8 mouse cellular contexts compared by ENCODE assay signal in genomic region chr7:25377100-25377700, GRCm38 (mm10). TPM values are rescaled to one million over a fixed set of nuclear protein-coding genes. Genes with fewer than 3 reads are reported as not detected.
DNase-seq lines count a peak whose midpoint lies in the region; ATAC-seq and TF ChIP-seq lines count a peak whose summit lies in the region.
"Had no signal": no experiment of that assay in that cellular context is flagged by ENCODE, and none has a peak within 500 bp of the region (broad histone marks: within the 10 kb centered on the region; RNA-seq: fewer than 3 reads in every experiment).

No protein-coding gene starts in this region.

- peaks cover 29% of the 10 kb centered on the region for H3K4me1 ChIP-seq in lung, embryonic 15.5 days
- H3K4me1 ChIP-seq in lung, adult 2 months (ENCODE audit: control insufficient read depth, insufficient read depth, low read length): peaks cover 5% of the 10 kb centered on the region; the same call in 1 of the 2 replicates
- peaks cover 39% of the 10 kb centered on the region for H3K4me1 ChIP-seq in embryonic facial prominence, embryonic 10.5 days
- no peaks in the 10 kb centered on the region for H3K4me1 ChIP-seq in intestine, postnatal 0 days (replicated peaks; ENCODE audit: control insufficient read depth, insufficient read depth, low read length)
- H3K4me1 ChIP-seq in small intestine, adult 2 months (ENCODE audit: control insufficient read depth, insufficient read depth, insufficient read length, low read length): peaks cover 11% of the 10 kb centered on the region

- WGBS in lung, embryonic 15.5 days: 41% methylated on average over 8 of the region's 8 CpGs
- WGBS in lung, adult 2 months: 47% methylated on average over 8 of the region's 8 CpGs
- 41% methylated on average over 8 of the region's 8 CpGs for WGBS in embryonic facial prominence, embryonic 10.5 days
- WGBS in intestine, postnatal 0 days: 52% methylated on average over 8 of the region's 8 CpGs
- 62% methylated on average over 8 of the region's 8 CpGs for WGBS in small intestine, adult 2 months

- no peak for TF ChIP-seq CTCF in lung, adult 2 months (IDR thresholded peaks at IDR 0.05; ENCODE audit: insufficient read depth, low read length)
- peak; percentile 56 for TF ChIP-seq CTCF in intestine, postnatal 0 days (IDR thresholded peaks at IDR 0.05; ENCODE audit: low read depth)
- 0 out of 2 replicates have a peak, but pooled peaks have one; percentile 11 for TF ChIP-seq CTCF in small intestine, adult 2 months (IDR thresholded peaks at IDR 0.05; ENCODE audit: extremely low read depth, insufficient read length, insufficient replicate concordance, low read depth, low read length)

- H3K4me2 ChIP-seq in lung, embryonic 15.5 days: peak overlapping the region; percentile 55
- H3K4me2 ChIP-seq in intestine, postnatal 0 days (replicated peaks; ENCODE audit: low read depth): peak overlapping the region; percentile 66

- no peak for TF ChIP-seq POLR2A in lung, adult 2 months (IDR thresholded peaks at IDR 0.05; ENCODE audit: borderline replicate concordance, extremely low read depth, low read depth, low read length)
- no peak for TF ChIP-seq POLR2A in small intestine, adult 2 months (IDR thresholded peaks at IDR 0.05; ENCODE audit: low read depth, low read length)

- no peak for DNase-seq in lung, adult 2 months
- no peak for DNase-seq in embryonic facial prominence, embryonic 10.5 days (ENCODE audit: low spot score)
- DNase-seq in left cerebral cortex, postnatal 36 days (ENCODE audit: low spot score in 2 of 2): no peak
- DNase-seq in thymus, postnatal 14 days: no peak

- peak overlapping the region; percentile 36 for H3K4me3 ChIP-seq in lung, embryonic 15.5 days
- H3K4me3 ChIP-seq in lung, adult 2 months (replicated peaks; ENCODE audit: extremely low read depth, low read depth, low read length): no peak overlapping the region
- H3K4me3 ChIP-seq in embryonic facial prominence, embryonic 10.5 days: peak overlapping the region; percentile 46
- H3K4me3 ChIP-seq in intestine, postnatal 0 days (ENCODE audit: low read depth, low read length): 0 out of 2 replicates have a peak overlapping the region, but pooled peaks have one; percentile 22
- peak overlapping the region; percentile 44; the same call in 1 of the 2 replicates for H3K4me3 ChIP-seq in small intestine, adult 2 months (ENCODE audit: low read depth, low read length)

- no peaks in the 10 kb centered on the region for H3K27me3 ChIP-seq in lung, embryonic 15.5 days
- H3K27me3 ChIP-seq in embryonic facial prominence, embryonic 10.5 days (replicated peaks; ENCODE audit: low read depth, poor library complexity, severe bottlenecking): peaks cover 53% of the 10 kb centered on the region
- no peaks in the 10 kb centered on the region for H3K27me3 ChIP-seq in intestine, postnatal 0 days (replicated peaks; ENCODE audit: control insufficient read depth, insufficient read depth, low read length)
- no peaks in the 10 kb centered on the region for H3K27me3 ChIP-seq in small intestine, adult 2 months (ENCODE audit: control insufficient read depth, insufficient read depth, low read length)

- no peak overlapping the region for H3K27ac ChIP-seq in lung, embryonic 15.5 days
- H3K27ac ChIP-seq in embryonic facial prominence, embryonic 10.5 days (replicated peaks): no peak overlapping the region
- H3K27ac ChIP-seq in intestine, postnatal 0 days (ENCODE audit: low read depth, low read length): no peak overlapping the region
- no peak overlapping the region for H3K27ac ChIP-seq in small intestine, adult 2 months (ENCODE audit: insufficient read depth, low read depth, low read length)

- H3K9ac ChIP-seq in lung, embryonic 15.5 days: no peak overlapping the region
- 0 out of 2 replicates have a peak overlapping the region, but pooled peaks have one; percentile 1 for H3K9ac ChIP-seq in intestine, postnatal 0 days (ENCODE audit: low read depth, low read length)

- intact Hi-C loops in left cerebral cortex, postnatal 36 days (cut with DNase I): no loop called here

- no peaks in the 10 kb centered on the region for H3K9me3 ChIP-seq in lung, embryonic 15.5 days
- H3K9me3 ChIP-seq in embryonic facial prominence, embryonic 10.5 days: no peaks in the 10 kb centered on the region
- H3K9me3 ChIP-seq in intestine, postnatal 0 days (ENCODE audit: control insufficient read depth): no peaks in the 10 kb centered on the region

- ATAC-seq in lung, embryonic 15.5 days (ENCODE audit: borderline replicate concordance, extremely low read depth, low FRiP score, low TSS enrichment): no peak
- no peak; the same call in 1 of the 2 replicates for ATAC-seq in intestine, postnatal 0 days

- H3K36me3 ChIP-seq in lung, embryonic 15.5 days: peaks cover 3% of the 10 kb centered on the region; the same call in 1 of the 2 replicates
- peaks cover 4% of the 10 kb centered on the region for H3K36me3 ChIP-seq in embryonic facial prominence, embryonic 10.5 days (replicated peaks)
- peaks cover 5% of the 10 kb centered on the region; the same call in 1 of the 2 replicates for H3K36me3 ChIP-seq in intestine, postnatal 0 days (ENCODE audit: control insufficient read depth, insufficient read depth)
- peaks cover 24% of the 10 kb centered on the region for H3K36me3 ChIP-seq in small intestine, adult 2 months (ENCODE audit: control insufficient read depth, insufficient read depth, low read length)

RNA-seq across cellular contexts. Expression of gene Cnfn, which starts 7.7 kb away (rescaled TPM):
- 0.52 and 0.57 TPM in 2 replicates for polyA plus RNA-seq in lung, embryonic 15.5 days (2015; fragmentation: Nextera tagmentation; extraction: Ambion mirVana)
- 0.53 and 1,347 TPM in 2 replicates for polyA plus RNA-seq in lung, adult 2 months (2012; rRNA removed)
- not detected in 2 replicates for polyA plus RNA-seq in embryonic facial prominence, embryonic 10.5 days (2016; fragmentation: Nextera tagmentation; extraction: Ambion mirVana)
- 0.33 TPM in 1 of 2 replicates, not detected in the other for polyA plus RNA-seq in intestine, postnatal 0 days (2015; fragmentation: Nextera tagmentation; extraction: Ambion mirVana)
- polyA plus RNA-seq in small intestine, adult 2 months (2012; rRNA removed): 0.48 and 0.84 TPM in 2 replicates
- not detected for total RNA-seq in left cerebral cortex, postnatal 36 days (2021)
- polyA plus RNA-seq: gonadal fat pad, adult 2 months had no signal

RNA-seq across cellular contexts. Expression of gene Lipe, which starts 21.3 kb away (rescaled TPM):
- polyA plus RNA-seq in lung, embryonic 15.5 days (2015; fragmentation: Nextera tagmentation; extraction: Ambion mirVana): 9.3 and 9.4 TPM in 2 replicates
- 90.2 and 103 TPM in 2 replicates for polyA plus RNA-seq in lung, adult 2 months (2012; rRNA removed)
- 7.8 and 11.6 TPM in 2 replicates for polyA plus RNA-seq in embryonic facial prominence, embryonic 10.5 days (2016; fragmentation: Nextera tagmentation; extraction: Ambion mirVana)
- polyA plus RNA-seq in intestine, postnatal 0 days (2015; fragmentation: Nextera tagmentation; extraction: Ambion mirVana): 15.0 and 17.5 TPM in 2 replicates
- polyA plus RNA-seq in small intestine, adult 2 months (2012; rRNA removed): 56.9 and 186 TPM in 2 replicates
- 10 to 100 TPM in 1 of 2 experiments, 1 to 10 TPM in 1; 6.0 to 11.2 TPM for total RNA-seq in left cerebral cortex, postnatal 36 days (2021)

RNA-seq across cellular contexts. Expression of gene Cxcl17, which starts 35.5 kb away (rescaled TPM):
- polyA plus RNA-seq in lung, embryonic 15.5 days (2015; fragmentation: Nextera tagmentation; extraction: Ambion mirVana): 0.21 and 0.34 TPM in 2 replicates
- 41.1 and 48.0 TPM in 2 replicates for polyA plus RNA-seq in lung, adult 2 months (2012; rRNA removed)
- 0.69 and 0.75 TPM in 2 replicates for polyA plus RNA-seq in embryonic facial prominence, embryonic 10.5 days (2016; fragmentation: Nextera tagmentation; extraction: Ambion mirVana)
- polyA plus RNA-seq in intestine, postnatal 0 days (2015; fragmentation: Nextera tagmentation; extraction: Ambion mirVana): 0.16 TPM in 1 of 2 replicates, not detected in the other
- 3.8 TPM in 1 of 2 replicates, not detected in the other for polyA plus RNA-seq in small intestine, adult 2 months (2012; rRNA removed)
- not detected for total RNA-seq in left cerebral cortex, postnatal 36 days (2021)
- polyA plus RNA-seq: gonadal fat pad, adult 2 months had no signal
